Mouse (Mus musculus) liver, embryonic 14.5 days (tissue): ENCODE results near the gene Msantd2.

Experiments
- CTCF ChIP-seq: IDR thresholded peaks from 2 replicates; pipeline ENCODE4 v1.5.1; 2016; ENCODE audit warnings: antibody characterized with exemption, low read depth, control low read depth
- EP300 ChIP-seq: IDR thresholded peaks from 2 replicates; pipeline ENCODE4 v1.6.1; 2016; ENCODE audit warnings: antibody characterized with exemption, low read depth

GRCm38 (mm10) chr9:37488611-37489396 lies at the start of gene Msantd2:
- TF ChIP-seq CTCF, result no peak
- TF ChIP-seq EP300, result no peak
